Mouse (Mus musculus) brain, embryonic 14.5 days (tissue): ENCODE measurements around the gene Acbd7. TPM values are rescaled to one million over a fixed set of nuclear protein-coding genes. Genes with fewer than 3 reads are reported as not detected.

Source experiments
- DNase-seq: peaks from one replicate; pipeline ENCODE4 v3.0.0-alpha.2; 2011; ENCODE audit warnings: low read depth
- CTCF ChIP-seq: fragments of 200-500 bp; IDR thresholded peaks from 2 replicates; pipeline ENCODE4 v1.5.1; 2012; ENCODE audit warnings: inconsistent platforms, mild to moderate bottlenecking, moderate library complexity, borderline replicate concordance; ENCODE audit not compliant: insufficient read depth, insufficient read length; ENCODE audit errors: extremely low read depth
- POLR2A ChIP-seq: fragments of 200-500 bp; IDR thresholded peaks from 2 replicates; pipeline ENCODE4 v1.6.1; 2012; ENCODE audit warnings: mild to moderate bottlenecking, inconsistent platforms, borderline replicate concordance; ENCODE audit not compliant: poor library complexity, insufficient read depth, insufficient read length, severe bottlenecking; ENCODE audit errors: extremely low read depth
- polyA plus RNA-seq: library from polyadenylated mRNA; depleted of rRNA; stranded (reverse); fragments of >200 nt; gene quantifications from 2 replicates; pipeline ENCODE4 v1.2.3, GENCODE M21; 2012; rRNA removed

The Acbd7 gene
- polyA plus RNA-seq: 0.93 and 1.3 TPM in 2 replicates

GRCm38 (mm10) chr2:3335611-3336301 lies at the start of gene Acbd7:
TSS of gene Acbd7 (plus strand) at chr2:3336168.
- DNase-seq: peak; percentile 84
- TF ChIP-seq CTCF (no peak), POLR2A (no peak)

- TF ChIP-seq CTCF: no peak
- TF ChIP-seq POLR2A: no peak
- DNase-seq: no peak
Measured at GRCm38 (mm10) chr2:3286243-3286642, 49.7 kb upstream of the Acbd7 start.

GRCm38 (mm10) chr2:3289581-3289980 lies 46.4 kb upstream of the Acbd7 start:
- no peak for TF ChIP-seq POLR2A
- no peak for TF ChIP-seq CTCF
- DNase-seq: no peak

- TF ChIP-seq POLR2A (no peak), CTCF (no peak)
- no peak for DNase-seq
Measured at GRCm38 (mm10) chr2:3292170-3292569, 43.8 kb upstream of the Acbd7 start.

GRCm38 (mm10) chr2:3295826-3296225 lies 40.1 kb upstream of the Acbd7 start:
- TF ChIP-seq POLR2A (no peak), CTCF (no peak)
- no peak for DNase-seq

- peak; percentile 1 for DNase-seq
- TF ChIP-seq POLR2A (no peak), CTCF (no peak)
Measured at GRCm38 (mm10) chr2:3305426-3306025, 30.4 kb upstream of the Acbd7 start.

- no peak for TF ChIP-seq CTCF
- no peak for TF ChIP-seq POLR2A
- no peak for DNase-seq
Measured at GRCm38 (mm10) chr2:3323132-3323531, 12.8 kb upstream of the Acbd7 start.

GRCm38 (mm10) chr2:3324381-3325130 lies 11.4 kb upstream of the Acbd7 start:
- DNase-seq: no peak
- no peak for TF ChIP-seq CTCF
- no peak for TF ChIP-seq POLR2A

GRCm38 (mm10) chr2:3326547-3326946 lies 9.4 kb upstream of the Acbd7 start:
- TF ChIP-seq CTCF (no peak), POLR2A (no peak)
- no peak for DNase-seq

GRCm38 (mm10) chr2:3327351-3327750 lies 8.6 kb upstream of the Acbd7 start:
- TF ChIP-seq CTCF (peak; percentile 58; the same call in 1 of the 2 replicates), POLR2A (no peak)
- peak; percentile 55 for DNase-seq

- DNase-seq: no peak
- TF ChIP-seq POLR2A (no peak), CTCF (no peak)
Measured at GRCm38 (mm10) chr2:3331071-3331703, 4.8 kb upstream of the Acbd7 start.

- no peak for DNase-seq
- no peak for TF ChIP-seq CTCF
- TF ChIP-seq POLR2A: no peak
Measured at GRCm38 (mm10) chr2:3332056-3332455, 3.9 kb upstream of the Acbd7 start.

- TF ChIP-seq POLR2A (peak; percentile 68; the same call in 1 of the 2 replicates), CTCF (no peak)
Measured at GRCm38 (mm10) chr2:3332484-3333242, 3.3 kb upstream of the Acbd7 start, which contains the start of gene Rpp38. TSS of gene Rpp38 (minus strand) at chr2:3332643.

GRCm38 (mm10) chr2:3333761-3334160 lies 2.2 kb upstream of the Acbd7 start:
- no peak for DNase-seq
- TF ChIP-seq CTCF: no peak
- no peak for TF ChIP-seq POLR2A

More at GRCm38 (mm10) chr2:3332484-3333242, 3.3 kb upstream of the Acbd7 start, which contains the start of gene Rpp38:
- peak; percentile 99 for DNase-seq
